Mouse (Mus musculus) CH12.LX (cell line): ENCODE data around the gene Bok. TPM values are rescaled to one million over a fixed set of nuclear protein-coding genes. Genes with fewer than 3 reads are reported as not detected.

Experiments used
- DNase-seq: peaks from one replicate; pipeline ENCODE4 v3.0.0-alpha.2; 2013; ENCODE audit errors: extremely low read depth
- H3K27ac ChIP-seq: 2 replicates; pipeline ENCODE4 v1.5.1; 2012; ENCODE audit warnings: low read depth, mild to moderate bottlenecking, control low read depth, moderate library complexity; ENCODE audit not compliant: insufficient read depth
- H3K27me3 ChIP-seq: replicated peaks from 2 replicates; pipeline ENCODE3; 2012; ENCODE audit warnings: inconsistent platforms
- H3K36me3 ChIP-seq, 2 experiments: replicated peaks in 1 of 2; 2 replicates each; pipeline versions ENCODE3 to v1.6.1; 2012; ENCODE audit warnings: inconsistent platforms in 1 of 2, low read length in 1 of 2, mild to moderate bottlenecking in 1 of 2, mixed read lengths in 1 of 2, moderate library complexity in 1 of 2; ENCODE audit not compliant: control insufficient read depth in 1 of 2, insufficient read depth in 1 of 2
- H3K4me1 ChIP-seq, 2 experiments: 2 replicates each; pipeline ENCODE4 v1.6.1; 2012; ENCODE audit warnings: inconsistent platforms in 1 of 2, moderate library complexity in 1 of 2; ENCODE audit not compliant: insufficient read depth in 2 of 2, control insufficient read depth in 1 of 2
- H3K4me2 ChIP-seq: 2 replicates; pipeline ENCODE4 v1.6.1; 2012; ENCODE audit warnings: low read depth, mild to moderate bottlenecking, control low read depth; ENCODE audit not compliant: poor library complexity, insufficient read depth, severe bottlenecking
- H3K4me3 ChIP-seq, 3 experiments: fragments of 150-350 bp in 1 of 3; sonication (generic) in 1 of 3; replicated peaks in 1 of 3; 2 replicates each; pipeline versions ENCODE3 to v1.5.1; 2011 to 2012; ENCODE audit warnings: low read depth in 2 of 3, low read length in 2 of 3, mild to moderate bottlenecking in 2 of 3, moderate library complexity in 2 of 3, control low read depth in 1 of 3, improper control_type of control experiment in 1 of 3, inconsistent platforms in 1 of 3, mixed read lengths in 1 of 3; ENCODE audit not compliant: poor library complexity in 1 of 3
- H3K79me2 ChIP-seq: replicated peaks from 2 replicates; pipeline ENCODE4 v1.6.1; 2012; ENCODE audit warnings: mild to moderate bottlenecking, moderate library complexity; ENCODE audit not compliant: control insufficient read depth, poor library complexity, insufficient read depth, severe bottlenecking; ENCODE audit errors: extremely low read depth
- H3K9ac ChIP-seq: 2 replicates; pipeline ENCODE4 v1.6.1; 2012; ENCODE audit warnings: low read depth, mild to moderate bottlenecking, control low read depth, moderate library complexity; ENCODE audit not compliant: insufficient read depth
- H3K9me3 ChIP-seq: replicated peaks from 2 replicates; pipeline ENCODE3; 2012; ENCODE audit warnings: low read length, inconsistent platforms, mixed read lengths
- CHD2 ChIP-seq: IDR thresholded peaks from 2 replicates; pipeline ENCODE4 v1.6.1; 2011; ENCODE audit warnings: low read length, improper control_type of control experiment
- E2F4 ChIP-seq: IDR thresholded peaks from 2 replicates; pipeline ENCODE4 v1.6.1; 2011; ENCODE audit warnings: low read depth, low read length, improper control_type of control experiment; ENCODE audit not compliant: insufficient replicate concordance
- EP300 ChIP-seq: IDR thresholded peaks from 2 replicates; pipeline ENCODE4 v1.6.1; 2011; ENCODE audit warnings: low read length, improper control_type of control experiment
- HCFC1 ChIP-seq: IDR thresholded peaks from 2 replicates; pipeline ENCODE4 v1.6.1; 2012; ENCODE audit warnings: low read depth, mild to moderate bottlenecking, inconsistent platforms, low read length, improper control_type of control experiment
- IRF4 ChIP-seq: IDR thresholded peaks from 2 replicates; pipeline ENCODE4 v1.6.1; 2014; ENCODE audit warnings: low read depth, mild to moderate bottlenecking, inconsistent platforms, low read length, improper control_type of control experiment
- JUND ChIP-seq: conservative IDR thresholded peaks from 2 replicates; pipeline ENCODE4 v1.6.1; 2011; ENCODE audit warnings: low read depth, low read length, improper control_type of control experiment
- MAFK ChIP-seq: IDR thresholded peaks from 2 replicates; pipeline ENCODE4 v1.6.1; 2011; ENCODE audit warnings: low read length, improper control_type of control experiment; ENCODE audit not compliant: insufficient replicate concordance
- MEF2A ChIP-seq: IDR thresholded peaks from 2 replicates; pipeline ENCODE4 v1.6.1; 2014; ENCODE audit warnings: low read depth, mild to moderate bottlenecking, inconsistent platforms, low read length, improper control_type of control experiment, borderline replicate concordance
- MYC ChIP-seq: IDR thresholded peaks from 2 replicates; pipeline ENCODE4 v1.6.1; 2011; ENCODE audit warnings: low read depth, mild to moderate bottlenecking, improper control_type of control experiment, low read length
- NRF1 ChIP-seq: IDR thresholded peaks from 2 replicates; pipeline ENCODE4 v1.6.1; 2014; ENCODE audit warnings: low read depth, mild to moderate bottlenecking, inconsistent platforms, low read length, improper control_type of control experiment, moderate library complexity
- POLR2A ChIP-seq: IDR thresholded peaks from 2 replicates; pipeline ENCODE4 v1.6.1; 2011; ENCODE audit warnings: low read depth, mild to moderate bottlenecking, improper control_type of control experiment, low read length
- TBP ChIP-seq: conservative IDR thresholded peaks from 2 replicates; pipeline ENCODE4 v1.6.1; 2011; ENCODE audit warnings: low read depth, low read length, improper control_type of control experiment
- TCF12 ChIP-seq: IDR thresholded peaks from 2 replicates; pipeline ENCODE4 v1.6.1; 2014; ENCODE audit warnings: low read depth, mild to moderate bottlenecking, inconsistent platforms, low read length, improper control_type of control experiment
- UBTF ChIP-seq: IDR thresholded peaks from 2 replicates; pipeline ENCODE4 v1.6.1; 2012; ENCODE audit warnings: low read depth, mild to moderate bottlenecking, inconsistent platforms, low read length, improper control_type of control experiment, moderate library complexity
- USF1 ChIP-seq: IDR thresholded peaks from 2 replicates; pipeline ENCODE4 v1.6.1; 2014; ENCODE audit warnings: low read depth, mild to moderate bottlenecking, inconsistent platforms, low read length, improper control_type of control experiment
- USF2 ChIP-seq: conservative IDR thresholded peaks from 2 replicates; pipeline ENCODE4 v1.6.1; 2011; ENCODE audit warnings: low read depth, low read length, improper control_type of control experiment
- ZMIZ1 ChIP-seq: IDR thresholded peaks from 2 replicates; pipeline ENCODE4 v1.6.1; 2012; ENCODE audit warnings: low read depth, mild to moderate bottlenecking, inconsistent platforms, low read length, improper control_type of control experiment
- dilution Hi-C: fragments of 300-500 bp; cut with MboI; formaldehyde crosslinking; loops from 2 replicates; pipeline ENCODE4 v1.14.3; 2020; ENCODE audit warnings: low sequenced_read_pairs; ENCODE audit not compliant: extremely low pct_unique_long_range_greater_than_20kb, extremely low pct_ligation_motif_present
- in situ Hi-C: fragments of 300-500 bp; cut with MboI; formaldehyde crosslinking; loops from 3 replicates; pipeline ENCODE4 v1.14.3; 2019; ENCODE audit warnings: low sequenced_read_pairs, low pct_ligation_motif_present, low pct_unique_long_range_greater_than_20kb, mixed read lengths
- polyA plus RNA-seq: library from polyadenylated mRNA; unstranded; fragments of >175 nt; gene quantifications from 2 replicates; pipeline ENCODE4 v1.2.1, GENCODE M21; 2012; ENCODE audit warnings: low read depth; ENCODE audit not compliant: insufficient read length
- total RNA-seq, 2 experiments: library from RNA; depleted of rRNA; stranded (reverse); fragments of 300-350 nt in 1 of 2; fragments of >200 nt in 1 of 2; gene quantifications; 2 replicates each; pipeline ENCODE4 v1.2.3; 2012 to 2014

Gene Bok
- total and polyA plus RNA-seq, 3 experiments, result 0.08 TPM; not detected in 2

- H3K4me2 ChIP-seq, result no peak overlapping the region
- H3K36me3 ChIP-seq, result peaks cover 0 to 4% of the 10 kb centered on the region in 2 experiments
- dilution Hi-C loops, result no loop called here
- no peaks in the 10 kb centered on the region for H3K27me3 ChIP-seq
- H3K79me2 ChIP-seq, result no peaks in the 10 kb centered on the region
- no peak for TF ChIP-seq HCFC1
- TF ChIP-seq, all 38 proteins: peak for 0
- H3K4me3 ChIP-seq, result no peak overlapping the region
- H3K4me1 ChIP-seq, result peaks cover 0 to 16% of the 10 kb centered on the region in 2 experiments; a peak in 2 of 4 replicates
- no peaks in the 10 kb centered on the region for H3K9me3 ChIP-seq
- in situ Hi-C loops, result no loop called here
- H3K9ac ChIP-seq, result no peak overlapping the region
- no peak overlapping the region for H3K27ac ChIP-seq
- no peak for DNase-seq
Observed at GRCm38 (mm10) chr1:93693943-93694342, 8.5 kb downstream of the Bok start.

DNA sequence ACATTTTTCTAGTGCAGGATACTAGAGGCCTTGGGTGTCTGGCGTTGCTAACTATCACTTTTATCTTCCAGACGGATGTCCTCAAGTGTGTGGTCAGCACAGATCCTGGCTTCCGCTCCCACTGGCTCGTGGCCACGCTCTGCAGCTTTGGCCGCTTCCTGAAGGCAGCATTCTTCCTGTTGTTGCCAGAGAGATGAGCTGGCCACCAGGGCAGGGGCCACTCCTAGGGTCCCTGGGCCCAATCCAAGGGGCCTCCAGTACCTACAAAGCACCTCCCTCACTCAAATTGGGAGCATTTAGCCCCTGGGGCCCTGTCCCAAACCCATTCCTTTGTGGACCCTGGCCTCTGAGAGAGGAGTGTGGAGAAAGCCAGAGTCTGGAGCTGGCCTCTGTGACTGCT lies 9.5 kb downstream of the Bok start:
- H3K79me2 ChIP-seq, result no peaks in the 10 kb centered on the region
- H3K4me2 ChIP-seq, result no peak overlapping the region
- no peaks in the 10 kb centered on the region for H3K9me3 ChIP-seq
- H3K36me3 ChIP-seq, result peaks cover 0 to 7% of the 10 kb centered on the region in 2 experiments
- no peak for TF ChIP-seq MAFK
- TF ChIP-seq NRF1, result no peak
- H3K4me1 ChIP-seq, result peaks cover 0 to 19% of the 10 kb centered on the region in 2 experiments; a peak in 2 of 4 replicates
- in situ Hi-C loops, result no loop called here
- no peak overlapping the region for H3K9ac ChIP-seq
- H3K4me3 ChIP-seq, result no peak overlapping the region
- no peaks in the 10 kb centered on the region for H3K27me3 ChIP-seq
- dilution Hi-C loops, result no loop called here
- H3K27ac ChIP-seq, result no peak overlapping the region
- DNase-seq, result no peak

- no peak overlapping the region for H3K4me3 ChIP-seq
- no peaks in the 10 kb centered on the region for H3K9me3 ChIP-seq
- in situ Hi-C loops, result no loop called here
- H3K4me1 ChIP-seq, result peaks cover 0 to 19% of the 10 kb centered on the region in 2 experiments; a peak in 2 of 4 replicates
- no peak overlapping the region for H3K9ac ChIP-seq
- H3K36me3 ChIP-seq, result peaks cover 0 to 12% of the 10 kb centered on the region in 2 experiments
- H3K79me2 ChIP-seq, result no peaks in the 10 kb centered on the region
- H3K4me2 ChIP-seq, result no peak overlapping the region
- TF ChIP-seq MEF2A, result no peak
- TF ChIP-seq HCFC1, result no peak
- no peak for TF ChIP-seq ZMIZ1
- TF ChIP-seq EP300, result no peak
- no peak for TF ChIP-seq USF2
- no peak for TF ChIP-seq JUND
- no peak for TF ChIP-seq TBP
- TF ChIP-seq TCF12, result no peak
- TF ChIP-seq MYC, result no peak
- TF ChIP-seq POLR2A, result no peak
- TF ChIP-seq E2F4, result no peak
- no peak for TF ChIP-seq IRF4
- no peak for TF ChIP-seq CHD2
- no peak for TF ChIP-seq UBTF
- TF ChIP-seq USF1, result no peak
- TF ChIP-seq MAFK, result no peak
- no peak for DNase-seq
- dilution Hi-C loops, result no loop called here
- no peak overlapping the region for H3K27ac ChIP-seq
- no peaks in the 10 kb centered on the region for H3K27me3 ChIP-seq
Observed at GRCm38 (mm10) chr1:93697317-93697716, 11.9 kb downstream of the Bok start.
